Mouse (Mus musculus): ENCODE measurements around the gene Cabin1.

GRCm38 (mm10) chr10:75650306-75650902 is 113.7 kb downstream of the Cabin1 start:
- TF ChIP-seq EP300 (optimal IDR thresholded peaks at IDR 0.05) (no peak), CTCF (IDR thresholded peaks at IDR 0.05; ENCODE audit: low read depth) (no peak)

Measured in stomach, postnatal 0 days (tissue).